Mouse (Mus musculus): Measurements from ENCODE around the gene Rgs14.
A peak's percentile ranks its signal among the peaks of the same experiment; 100 is the strongest.

Rgs14 gene

GRCm38 (mm10) chr13:55369531-55370114 is at the start of gene Rgs14:
TSS of gene Rgs14 (plus strand) at chr13:55369732.
- peak; percentile 84 for DNase-seq

GRCm38 (mm10) chr13:55319931-55320533 is 49.5 kb upstream of the Rgs14 start, which contains the start of gene Prelid1:
TSS of gene Prelid1 (plus strand) at chr13:55320500.
- DNase-seq = no peak

GRCm38 (mm10) chr13:55321434-55322129 is 48.0 kb upstream of the Rgs14 start, which contains the start of gene Rab24:
TSS of gene Rab24 (minus strand) at chr13:55321946.
- peak; percentile 92 for DNase-seq

- DNase-seq = peak; percentile 55
These were observed 47.3 kb upstream of the Rgs14 start for GRCm38 (mm10) chr13:55322130-55322825.

GRCm38 (mm10) chr13:55325596-55325995 is 43.9 kb upstream of the Rgs14 start:
- no peak for DNase-seq

GRCm38 (mm10) chr13:55327169-55327568 is 42.4 kb upstream of the Rgs14 start:
- no peak for DNase-seq

- peak; percentile 90 for DNase-seq
These were observed 41.9 kb upstream of the Rgs14 start for GRCm38 (mm10) chr13:55327633-55328032.

- no peak for DNase-seq
These were observed 41.4 kb upstream of the Rgs14 start for GRCm38 (mm10) chr13:55328171-55328570.

- no peak for DNase-seq
These were observed 40.9 kb upstream of the Rgs14 start for GRCm38 (mm10) chr13:55328641-55329040.

- DNase-seq = no peak
These were observed 40.3 kb upstream of the Rgs14 start for GRCm38 (mm10) chr13:55329109-55329682.

GRCm38 (mm10) chr13:55329683-55330566 is 39.6 kb upstream of the Rgs14 start, which contains the start of gene Mxd3:
TSS of gene Mxd3 (minus strand) at chr13:55329823.
- DNase-seq = peak; percentile 93

- DNase-seq = no peak
These were observed 38.7 kb upstream of the Rgs14 start for GRCm38 (mm10) chr13:55330567-55331400.

GRCm38 (mm10) chr13:55332331-55332730 is 37.2 kb upstream of the Rgs14 start:
- DNase-seq = no peak

- DNase-seq = no peak
These were observed 33.8 kb upstream of the Rgs14 start for GRCm38 (mm10) chr13:55335701-55336100.

- no peak for DNase-seq
These were observed 32.1 kb upstream of the Rgs14 start for GRCm38 (mm10) chr13:55337341-55337975.

GRCm38 (mm10) chr13:55338131-55339054 is 31.1 kb upstream of the Rgs14 start:
- DNase-seq = no peak

GRCm38 (mm10) chr13:55339259-55339658 is 30.3 kb upstream of the Rgs14 start:
- no peak for DNase-seq

- no peak for DNase-seq
These were observed 27.1 kb upstream of the Rgs14 start for GRCm38 (mm10) chr13:55342469-55342868.

- no peak for DNase-seq
These were observed 25.2 kb upstream of the Rgs14 start for GRCm38 (mm10) chr13:55344286-55344685.
